Mouse (Mus musculus): ENCODE data around the gene Chp2. TPM values are rescaled to one million over a fixed set of nuclear protein-coding genes. Genes with fewer than 3 reads are reported as not detected.

Chp2 gene
- total and polyA plus RNA-seq, 2 experiments from 2014 or later, result 0.38 to 0.99 TPM

DNA sequence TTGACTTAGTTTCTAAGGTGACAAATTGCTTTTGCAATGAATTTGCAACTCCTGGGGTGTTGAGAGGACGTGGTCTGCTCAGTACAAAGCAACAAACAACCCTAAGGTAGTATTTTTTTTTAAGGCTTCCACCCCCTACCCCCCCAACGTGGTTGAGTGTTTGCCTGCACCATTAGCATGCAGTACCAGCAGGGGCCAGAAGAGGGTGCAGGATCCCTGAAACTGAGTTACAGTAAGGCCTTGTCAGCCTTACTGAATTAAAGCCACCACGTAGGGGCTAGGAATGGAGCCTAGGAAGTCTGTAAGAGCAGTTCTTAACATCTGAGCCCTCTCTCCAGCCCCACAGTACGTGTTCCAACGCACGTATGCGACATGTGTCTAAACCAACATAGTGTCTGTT is 29.8 kb upstream of the Chp2 start:
- Histone ChIP-seq H3K4me2 (ENCODE audit: low read depth, low read length, poor library complexity, severe bottlenecking) (no peak overlapping the region), H3K4me1 (ENCODE audit: insufficient read depth, low read length) (no peaks in the 10 kb centered on the region), H3K27me3 (ENCODE audit: insufficient read depth, low read length) (no peaks in the 10 kb centered on the region), H3K9ac (replicated peaks; ENCODE audit: low read length, poor library complexity, severe bottlenecking) (no peak overlapping the region), H3K4me3 (ENCODE audit: low read depth, low read length) (no peak overlapping the region), H3K27ac (ENCODE audit: low read depth, low read length) (no peak overlapping the region), H3K9me3 (ENCODE audit: low read length) (no peaks in the 10 kb centered on the region), H3K36me3 (ENCODE audit: insufficient read depth, low read length) (no peaks in the 10 kb centered on the region)
- ATAC-seq (ENCODE audit: low FRiP score) (no peak), DNase-seq (ENCODE audit: low spot score) (peak; percentile 60)
- peak; percentile 87 for TF ChIP-seq CTCF (IDR thresholded peaks at IDR 0.05)
- WGBS, result 30% methylated on average over 7 of the region's 7 CpGs

DNA sequence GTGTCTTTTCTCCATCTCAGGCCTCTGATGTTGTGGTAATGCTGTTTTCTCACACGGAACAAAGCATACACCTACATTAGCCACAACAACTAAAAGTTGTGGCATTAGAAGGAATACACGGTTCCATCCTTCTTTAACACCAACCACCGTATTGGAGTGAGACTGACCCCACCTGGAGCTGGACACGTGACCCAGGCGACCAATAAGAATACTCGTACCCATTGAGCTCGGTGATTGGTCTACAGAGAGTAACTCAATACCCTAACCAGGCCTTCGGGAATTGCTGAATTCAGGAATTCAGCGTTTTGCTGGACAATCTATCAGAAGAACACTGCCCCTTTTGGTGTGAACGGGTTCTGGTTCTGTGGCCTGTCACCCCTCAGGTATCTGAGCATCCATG is 28.2 kb upstream of the Chp2 start:
- Histone ChIP-seq H3K4me3 (ENCODE audit: low read depth, low read length) (no peak overlapping the region), H3K9me3 (ENCODE audit: low read length) (no peaks in the 10 kb centered on the region), H3K9ac (replicated peaks; ENCODE audit: low read length, poor library complexity, severe bottlenecking) (no peak overlapping the region), H3K27me3 (ENCODE audit: insufficient read depth, low read length) (no peaks in the 10 kb centered on the region), H3K27ac (ENCODE audit: low read depth, low read length) (no peak overlapping the region), H3K4me1 (ENCODE audit: insufficient read depth, low read length) (no peaks in the 10 kb centered on the region), H3K36me3 (ENCODE audit: insufficient read depth, low read length) (no peaks in the 10 kb centered on the region), H3K4me2 (ENCODE audit: low read depth, low read length, poor library complexity, severe bottlenecking) (no peak overlapping the region)
- WGBS, result 65% methylated on average over 10 of the region's 10 CpGs
- TF ChIP-seq CTCF (IDR thresholded peaks at IDR 0.05), result no peak
- ATAC-seq (ENCODE audit: low FRiP score) (no peak), DNase-seq (ENCODE audit: low spot score) (no peak)

DNA sequence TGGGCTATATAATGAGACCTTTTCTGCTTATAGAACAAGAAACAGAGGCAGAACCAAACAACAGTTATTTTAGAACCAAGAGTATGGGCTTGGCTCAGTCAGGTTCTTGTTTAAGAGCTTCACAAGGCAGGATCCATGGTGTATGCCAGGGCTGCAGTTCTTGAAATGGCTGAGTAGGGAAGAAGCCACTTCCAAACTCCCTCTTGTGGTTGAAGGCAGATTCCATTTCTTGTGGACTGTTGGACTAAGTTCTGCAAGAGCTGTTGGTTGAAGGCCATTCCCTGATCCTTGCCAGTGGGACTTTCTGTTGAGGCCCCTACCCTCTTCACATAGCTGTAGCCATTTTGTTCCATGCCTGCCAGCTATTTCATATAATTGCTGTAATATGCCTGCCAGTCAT is 25.4 kb upstream of the Chp2 start:
- H3K4me1 ChIP-seq (ENCODE audit: insufficient read depth, low read length), result no peaks in the 10 kb centered on the region
- H3K4me2 ChIP-seq (ENCODE audit: low read depth, low read length, poor library complexity, severe bottlenecking), result no peak overlapping the region
- peak; percentile 19; the same call in 1 of the 2 replicates for TF ChIP-seq CTCF (IDR thresholded peaks at IDR 0.05)
- no peaks in the 10 kb centered on the region for H3K27me3 ChIP-seq (ENCODE audit: insufficient read depth, low read length)
- H3K36me3 ChIP-seq (ENCODE audit: insufficient read depth, low read length), result no peaks in the 10 kb centered on the region
- H3K27ac ChIP-seq (ENCODE audit: low read depth, low read length), result no peak overlapping the region
- no peaks in the 10 kb centered on the region for H3K9me3 ChIP-seq (ENCODE audit: low read length)
- H3K4me3 ChIP-seq (ENCODE audit: low read depth, low read length), result no peak overlapping the region
- H3K9ac ChIP-seq (replicated peaks; ENCODE audit: low read length, poor library complexity, severe bottlenecking), result no peak overlapping the region
- DNase-seq (ENCODE audit: low spot score) (no peak), ATAC-seq (ENCODE audit: low FRiP score) (no peak)

DNA sequence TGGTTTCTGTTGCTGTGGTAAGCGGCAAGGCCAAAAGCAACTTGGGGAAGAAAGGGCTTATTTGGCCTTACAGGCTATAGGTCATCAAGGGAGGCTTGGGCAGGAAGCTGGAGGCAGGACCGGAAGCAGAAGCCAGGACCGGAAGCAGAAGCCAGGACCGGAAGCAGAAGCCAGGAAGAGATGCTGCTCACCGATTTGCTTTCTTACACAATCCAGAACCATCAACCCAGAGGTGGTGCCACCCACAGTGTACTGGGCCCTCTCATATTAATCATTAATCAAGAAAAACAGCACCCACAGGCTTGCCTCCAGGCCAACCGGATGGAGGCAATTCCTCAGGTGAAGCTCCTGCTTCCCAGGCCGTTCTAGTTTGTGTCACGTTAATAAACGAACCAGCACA is 22.5 kb upstream of the Chp2 start:
- TF ChIP-seq CTCF (IDR thresholded peaks at IDR 0.05), result no peak
- 85% methylated on average over 9 of the region's 9 CpGs for WGBS
- Histone ChIP-seq H3K4me3 (ENCODE audit: low read depth, low read length) (no peak overlapping the region), H3K36me3 (ENCODE audit: insufficient read depth, low read length) (no peaks in the 10 kb centered on the region), H3K4me2 (ENCODE audit: low read depth, low read length, poor library complexity, severe bottlenecking) (no peak overlapping the region), H3K27ac (ENCODE audit: low read depth, low read length) (no peak overlapping the region), H3K9ac (replicated peaks; ENCODE audit: low read length, poor library complexity, severe bottlenecking) (no peak overlapping the region), H3K4me1 (ENCODE audit: insufficient read depth, low read length) (no peaks in the 10 kb centered on the region), H3K9me3 (ENCODE audit: low read length) (no peaks in the 10 kb centered on the region), H3K27me3 (ENCODE audit: insufficient read depth, low read length) (no peaks in the 10 kb centered on the region)
- ATAC-seq (ENCODE audit: low FRiP score) (no peak), DNase-seq (ENCODE audit: low spot score) (no peak)

DNA sequence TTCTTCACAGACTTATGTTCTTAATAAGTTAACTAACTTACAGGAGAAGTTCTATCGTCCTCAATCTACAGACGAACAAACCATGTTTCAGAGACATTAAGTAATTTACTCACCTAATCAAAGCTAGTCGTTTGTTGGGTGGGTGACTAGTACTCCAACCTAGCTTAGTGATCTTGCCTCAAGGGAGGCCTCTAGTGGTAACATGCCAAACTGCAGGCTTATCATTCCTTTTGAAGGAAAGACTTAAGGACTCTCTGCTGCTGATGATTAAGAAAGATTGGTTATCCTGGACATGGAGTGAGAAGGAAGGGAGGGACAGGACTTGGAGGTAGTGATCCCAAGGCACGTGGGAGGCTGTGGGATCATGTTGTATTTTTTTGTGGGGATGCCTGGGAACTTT is 22.0 kb upstream of the Chp2 start:
- TF ChIP-seq CTCF (IDR thresholded peaks at IDR 0.05), result peak; percentile 89
- WGBS, result 40% methylated on average over 4 of the region's 4 CpGs

DNA sequence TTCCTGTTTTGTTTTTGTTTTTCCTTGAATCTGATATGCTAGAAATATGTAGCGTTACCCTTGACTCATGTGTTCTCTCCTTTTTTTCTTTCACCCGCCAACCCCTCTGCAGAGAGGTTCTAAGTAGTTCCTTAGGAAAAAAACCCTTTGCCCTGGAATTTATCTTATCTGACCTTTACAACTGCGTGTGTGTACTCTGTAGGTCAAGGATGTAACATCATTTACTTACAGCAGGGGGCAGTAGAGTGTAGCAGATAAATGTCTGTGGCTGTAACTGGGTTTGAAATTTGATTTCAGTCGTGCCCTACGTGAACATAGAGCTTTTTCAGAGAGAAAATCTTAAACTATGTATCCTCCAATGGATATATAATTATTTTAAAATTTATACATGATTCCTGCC is 20.0 kb upstream of the Chp2 start:
- H3K36me3 ChIP-seq (ENCODE audit: insufficient read depth, low read length), result no peaks in the 10 kb centered on the region
- H3K4me2 ChIP-seq (ENCODE audit: low read depth, low read length, poor library complexity, severe bottlenecking), result no peak overlapping the region
- no peak overlapping the region for H3K9ac ChIP-seq (replicated peaks; ENCODE audit: low read length, poor library complexity, severe bottlenecking)
- no peaks in the 10 kb centered on the region for H3K9me3 ChIP-seq (ENCODE audit: low read length)
- ATAC-seq (ENCODE audit: low FRiP score) (no peak), DNase-seq (ENCODE audit: low spot score) (peak; percentile 65)
- no peaks in the 10 kb centered on the region for H3K27me3 ChIP-seq (ENCODE audit: insufficient read depth, low read length)
- H3K4me1 ChIP-seq (ENCODE audit: insufficient read depth, low read length), result no peaks in the 10 kb centered on the region
- H3K27ac ChIP-seq (ENCODE audit: low read depth, low read length), result no peak overlapping the region
- WGBS, result 27% methylated on average over 5 of the region's 5 CpGs
- no peak overlapping the region for H3K4me3 ChIP-seq (ENCODE audit: low read depth, low read length)
- peak; percentile 91 for TF ChIP-seq CTCF (IDR thresholded peaks at IDR 0.05)

More for the DNA sequence above, 22.0 kb upstream of the Chp2 start:
- DNase-seq (ENCODE audit: low spot score), result peak; percentile 62
- Histone ChIP-seq H3K9ac (replicated peaks; ENCODE audit: low read length, poor library complexity, severe bottlenecking) (no peak overlapping the region), H3K4me3 (ENCODE audit: low read depth, low read length) (no peak overlapping the region), H3K27ac (ENCODE audit: low read depth, low read length) (no peak overlapping the region), H3K27me3 (ENCODE audit: insufficient read depth, low read length) (no peaks in the 10 kb centered on the region), H3K4me1 (ENCODE audit: insufficient read depth, low read length) (no peaks in the 10 kb centered on the region), H3K36me3 (ENCODE audit: insufficient read depth, low read length) (no peaks in the 10 kb centered on the region), H3K9me3 (ENCODE audit: low read length) (no peaks in the 10 kb centered on the region), H3K4me2 (ENCODE audit: low read depth, low read length, poor library complexity, severe bottlenecking) (no peak overlapping the region)
- no peak for ATAC-seq (ENCODE audit: low FRiP score)
